Mouse (Mus musculus) CH12.LX (cell line): Measurements from ENCODE around the gene Uap1. TPM values are rescaled to one million over a fixed set of nuclear protein-coding genes. Genes with fewer than 3 reads are reported as not detected.

Source experiments
- DNase-seq: peaks from one replicate; pipeline ENCODE4 v3.0.0-alpha.2; 2013; ENCODE audit errors: extremely low read depth
- H3K27ac ChIP-seq: 2 replicates; pipeline ENCODE4 v1.5.1; 2012; ENCODE audit warnings: low read depth, mild to moderate bottlenecking, control low read depth, moderate library complexity; ENCODE audit not compliant: insufficient read depth
- H3K27me3 ChIP-seq: replicated peaks from 2 replicates; pipeline ENCODE3; 2012; ENCODE audit warnings: inconsistent platforms
- H3K36me3 ChIP-seq, 2 experiments: replicated peaks in 1 of 2; 2 replicates each; pipeline versions ENCODE3 to v1.6.1; 2012; ENCODE audit warnings: inconsistent platforms in 1 of 2, low read length in 1 of 2, mild to moderate bottlenecking in 1 of 2, mixed read lengths in 1 of 2, moderate library complexity in 1 of 2; ENCODE audit not compliant: control insufficient read depth in 1 of 2, insufficient read depth in 1 of 2
- H3K4me1 ChIP-seq, 2 experiments: 2 replicates each; pipeline ENCODE4 v1.6.1; 2012; ENCODE audit warnings: inconsistent platforms in 1 of 2, moderate library complexity in 1 of 2; ENCODE audit not compliant: insufficient read depth in 2 of 2, control insufficient read depth in 1 of 2
- H3K4me2 ChIP-seq: 2 replicates; pipeline ENCODE4 v1.6.1; 2012; ENCODE audit warnings: low read depth, mild to moderate bottlenecking, control low read depth; ENCODE audit not compliant: poor library complexity, insufficient read depth, severe bottlenecking
- H3K4me3 ChIP-seq, 3 experiments: fragments of 150-350 bp in 1 of 3; sonication (generic) in 1 of 3; replicated peaks in 1 of 3; 2 replicates each; pipeline versions ENCODE3 to v1.5.1; 2011 to 2012; ENCODE audit warnings: low read depth in 2 of 3, low read length in 2 of 3, mild to moderate bottlenecking in 2 of 3, moderate library complexity in 2 of 3, control low read depth in 1 of 3, improper control_type of control experiment in 1 of 3, inconsistent platforms in 1 of 3, mixed read lengths in 1 of 3; ENCODE audit not compliant: poor library complexity in 1 of 3
- H3K79me2 ChIP-seq: replicated peaks from 2 replicates; pipeline ENCODE4 v1.6.1; 2012; ENCODE audit warnings: mild to moderate bottlenecking, moderate library complexity; ENCODE audit not compliant: control insufficient read depth, poor library complexity, insufficient read depth, severe bottlenecking; ENCODE audit errors: extremely low read depth
- H3K9ac ChIP-seq: 2 replicates; pipeline ENCODE4 v1.6.1; 2012; ENCODE audit warnings: low read depth, mild to moderate bottlenecking, control low read depth, moderate library complexity; ENCODE audit not compliant: insufficient read depth
- H3K9me3 ChIP-seq: replicated peaks from 2 replicates; pipeline ENCODE3; 2012; ENCODE audit warnings: low read length, inconsistent platforms, mixed read lengths
- CTCF ChIP-seq, 2 experiments: IDR thresholded peaks in 1 of 2; conservative IDR thresholded peaks in 1 of 2; 2 replicates each; pipeline ENCODE4 v1.5.1; 2011 to 2012; ENCODE audit warnings: low read depth in 2 of 2, low read length in 2 of 2, improper control_type of control experiment in 1 of 2, inconsistent platforms in 1 of 2, mild to moderate bottlenecking in 1 of 2, moderate library complexity in 1 of 2
- E2F4 ChIP-seq: IDR thresholded peaks from 2 replicates; pipeline ENCODE4 v1.6.1; 2011; ENCODE audit warnings: low read depth, low read length, improper control_type of control experiment; ENCODE audit not compliant: insufficient replicate concordance
- ELF1 ChIP-seq: IDR thresholded peaks from 2 replicates; pipeline ENCODE4 v1.6.1; 2014; ENCODE audit warnings: low read depth, mild to moderate bottlenecking, inconsistent platforms, low read length, improper control_type of control experiment
- EP300 ChIP-seq: IDR thresholded peaks from 2 replicates; pipeline ENCODE4 v1.6.1; 2011; ENCODE audit warnings: low read length, improper control_type of control experiment
- ETS1 ChIP-seq: conservative IDR thresholded peaks from 2 replicates; pipeline ENCODE4 v1.6.1; 2012; ENCODE audit warnings: low read depth, mild to moderate bottlenecking, inconsistent platforms, low read length, improper control_type of control experiment, moderate library complexity
- MAFK ChIP-seq: IDR thresholded peaks from 2 replicates; pipeline ENCODE4 v1.6.1; 2011; ENCODE audit warnings: low read length, improper control_type of control experiment; ENCODE audit not compliant: insufficient replicate concordance
- MAZ ChIP-seq: IDR thresholded peaks from 2 replicates; pipeline ENCODE4 v1.6.1; 2012; ENCODE audit warnings: low read depth, mild to moderate bottlenecking, inconsistent platforms, low read length, improper control_type of control experiment, moderate library complexity
- MEF2A ChIP-seq: IDR thresholded peaks from 2 replicates; pipeline ENCODE4 v1.6.1; 2014; ENCODE audit warnings: low read depth, mild to moderate bottlenecking, inconsistent platforms, low read length, improper control_type of control experiment, borderline replicate concordance
- NELFE ChIP-seq: IDR thresholded peaks from 2 replicates; pipeline ENCODE4 v1.6.1; 2011; ENCODE audit warnings: low read depth, low read length, improper control_type of control experiment
- PAX5 ChIP-seq: IDR thresholded peaks from 2 replicates; pipeline ENCODE4 v1.6.1; 2012; ENCODE audit warnings: low read length, inconsistent platforms, mixed read lengths
- POLR2A ChIP-seq: IDR thresholded peaks from 2 replicates; pipeline ENCODE4 v1.6.1; 2011; ENCODE audit warnings: low read depth, mild to moderate bottlenecking, improper control_type of control experiment, low read length
- RCOR1 ChIP-seq: conservative IDR thresholded peaks from 2 replicates; pipeline ENCODE4 v1.6.1; 2012; ENCODE audit warnings: low read depth, mild to moderate bottlenecking, inconsistent platforms, low read length, improper control_type of control experiment
- TBP ChIP-seq: conservative IDR thresholded peaks from 2 replicates; pipeline ENCODE4 v1.6.1; 2011; ENCODE audit warnings: low read depth, low read length, improper control_type of control experiment
- UBTF ChIP-seq: IDR thresholded peaks from 2 replicates; pipeline ENCODE4 v1.6.1; 2012; ENCODE audit warnings: low read depth, mild to moderate bottlenecking, inconsistent platforms, low read length, improper control_type of control experiment, moderate library complexity
- USF1 ChIP-seq: IDR thresholded peaks from 2 replicates; pipeline ENCODE4 v1.6.1; 2014; ENCODE audit warnings: low read depth, mild to moderate bottlenecking, inconsistent platforms, low read length, improper control_type of control experiment
- USF2 ChIP-seq: conservative IDR thresholded peaks from 2 replicates; pipeline ENCODE4 v1.6.1; 2011; ENCODE audit warnings: low read depth, low read length, improper control_type of control experiment
- ZKSCAN1 ChIP-seq: IDR thresholded peaks from 2 replicates; pipeline ENCODE4 v1.6.1; 2012; ENCODE audit warnings: low read depth, inconsistent platforms, low read length, improper control_type of control experiment, borderline replicate concordance
- ZMIZ1 ChIP-seq: IDR thresholded peaks from 2 replicates; pipeline ENCODE4 v1.6.1; 2012; ENCODE audit warnings: low read depth, mild to moderate bottlenecking, inconsistent platforms, low read length, improper control_type of control experiment
- dilution Hi-C: fragments of 300-500 bp; cut with MboI; formaldehyde crosslinking; loops from 2 replicates; pipeline ENCODE4 v1.14.3; 2020; ENCODE audit warnings: low sequenced_read_pairs; ENCODE audit not compliant: extremely low pct_unique_long_range_greater_than_20kb, extremely low pct_ligation_motif_present
- in situ Hi-C: fragments of 300-500 bp; cut with MboI; formaldehyde crosslinking; loops from 3 replicates; pipeline ENCODE4 v1.14.3; 2019; ENCODE audit warnings: low sequenced_read_pairs, low pct_ligation_motif_present, low pct_unique_long_range_greater_than_20kb, mixed read lengths
- polyA plus RNA-seq: library from polyadenylated mRNA; unstranded; fragments of >175 nt; gene quantifications from 2 replicates; pipeline ENCODE4 v1.2.1, GENCODE M21; 2012; ENCODE audit warnings: low read depth; ENCODE audit not compliant: insufficient read length
- total RNA-seq, 2 experiments: library from RNA; depleted of rRNA; stranded (reverse); fragments of 300-350 nt in 1 of 2; fragments of >200 nt in 1 of 2; gene quantifications; 2 replicates each; pipeline ENCODE4 v1.2.3; 2012 to 2014

Gene Uap1
- total and polyA plus RNA-seq, 3 experiments: 32.7 to 46.3 (median 34.1) TPM

DNA sequence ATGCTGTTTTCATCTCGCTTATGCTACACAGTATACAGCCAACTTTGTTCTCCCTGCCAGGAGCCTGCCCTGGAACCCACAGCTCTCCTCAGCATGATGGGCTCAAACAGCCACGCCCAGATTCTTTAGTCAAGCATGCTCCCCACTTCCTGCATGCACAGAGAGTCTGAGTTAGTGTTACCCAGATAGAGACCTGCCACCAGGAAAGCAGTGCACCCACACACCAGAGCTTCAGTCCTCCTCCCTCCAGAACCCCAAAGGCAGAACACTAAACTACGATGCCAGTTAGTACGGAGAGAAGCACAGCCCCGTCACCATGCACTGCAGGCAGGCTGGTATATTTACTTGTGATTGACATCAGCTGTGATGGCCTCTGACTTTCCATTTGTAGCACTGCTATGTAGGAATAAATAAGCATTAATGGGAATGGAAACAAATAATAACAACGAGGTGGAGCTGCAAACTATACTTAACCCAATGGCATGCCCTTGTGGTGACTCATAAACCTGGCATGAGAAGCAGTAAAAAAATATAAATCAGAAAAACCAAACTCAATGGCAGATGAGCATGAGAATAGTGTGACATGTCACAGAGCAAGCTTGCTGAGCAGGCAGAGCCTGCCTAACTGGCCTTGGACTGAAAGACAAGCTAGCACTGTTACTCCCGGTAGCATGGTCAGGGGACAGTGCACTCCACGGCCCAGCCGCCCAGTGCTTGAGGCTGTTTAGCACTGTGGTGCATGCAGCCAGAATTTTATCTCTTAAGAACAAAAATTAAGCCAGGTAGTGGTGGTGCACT, 26.9 kb downstream of the Uap1 start:
- no peak overlapping the region for H3K4me2 ChIP-seq
- no peaks in the 10 kb centered on the region; the same call in 1 of the 2 replicates for H3K79me2 ChIP-seq
- no peak for DNase-seq
- H3K4me3 ChIP-seq: no peak overlapping the region
- H3K36me3 ChIP-seq: peaks cover 37 to 76% of the 10 kb centered on the region in 2 experiments
- peaks cover 2 to 36% of the 10 kb centered on the region in 2 experiments; a peak in 2 of 4 replicates for H3K4me1 ChIP-seq
- dilution Hi-C loops (no loop called here), in situ Hi-C loops (loop anchor here (25.0 kb wide), 1 partner anchor 486 kb away; the partner anchor contains the start of gene Rgs5)
- no peak overlapping the region for H3K27ac ChIP-seq
- H3K27me3 ChIP-seq: no peaks in the 10 kb centered on the region
- no peak overlapping the region for H3K9ac ChIP-seq
- H3K9me3 ChIP-seq: no peaks in the 10 kb centered on the region
- TF ChIP-seq RCOR1: no peak
- TF ChIP-seq TBP: no peak
- no peak for TF ChIP-seq ZMIZ1
- no peak for TF ChIP-seq MEF2A
- no peak for TF ChIP-seq ELF1
- no peak for TF ChIP-seq POLR2A
- TF ChIP-seq PAX5: no peak
- no peak for TF ChIP-seq USF1
- TF ChIP-seq MAZ: no peak
- TF ChIP-seq CTCF (conservative IDR thresholded peaks at IDR 0.05 in 1 of 2, IDR thresholded peaks at IDR 0.05 in 1 of 2; ENCODE audit: low read depth in 2 of 2, low read length in 2 of 2): no peak
- TF ChIP-seq, all 38 proteins: peak for 0

DNA sequence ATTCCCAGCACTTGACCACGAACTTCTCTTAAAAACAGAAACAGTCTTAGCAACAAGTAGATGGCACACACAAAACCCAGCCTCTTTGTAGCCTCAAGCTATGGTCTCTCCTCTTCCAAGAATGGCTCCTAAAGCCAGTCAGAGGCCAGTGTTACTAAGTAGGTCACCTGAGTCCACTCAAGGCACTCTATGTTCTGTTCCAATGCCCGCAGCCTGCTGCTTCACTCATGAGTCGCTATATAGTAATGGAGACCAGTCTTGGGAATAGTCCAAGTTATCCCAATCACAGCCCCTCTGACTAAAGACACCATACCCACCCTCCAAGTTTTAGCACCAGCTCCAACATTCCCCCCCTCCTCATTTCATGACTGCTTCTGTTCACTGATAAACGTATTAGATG, 29.2 kb downstream of the Uap1 start:
- Histone ChIP-seq H3K9me3 (no peaks in the 10 kb centered on the region), H3K27me3 (no peaks in the 10 kb centered on the region), H3K4me1 (peaks cover 0 to 22% of the 10 kb centered on the region in 2 experiments; a peak in 2 of 4 replicates), H3K36me3 (peaks cover 43 to 84% of the 10 kb centered on the region in 2 experiments), H3K4me3 (no peak overlapping the region), H3K4me2 (no peak overlapping the region), H3K9ac (no peak overlapping the region), H3K79me2 (no peaks in the 10 kb centered on the region), H3K27ac (no peak overlapping the region)
- in situ Hi-C loops: loop anchor here (25.0 kb wide), 1 partner anchor 483 kb away; the partner anchor contains the start of gene Rgs5
- dilution Hi-C loops: no loop called here
- no peak for DNase-seq
- TF ChIP-seq E2F4 (no peak), NELFE (no peak), ZKSCAN1 (no peak), MAFK (no peak), ETS1 (no peak), UBTF (no peak), USF2 (no peak), EP300 (no peak), CTCF (conservative IDR thresholded peaks at IDR 0.05 in 1 of 2, IDR thresholded peaks at IDR 0.05 in 1 of 2; ENCODE audit: low read depth in 2 of 2, low read length in 2 of 2) (no peak), MAZ (no peak)
